Mouse (Mus musculus): Measurements from ENCODE around the gene Bgn.
A peak's percentile ranks its signal among the peaks of the same experiment; 100 is the strongest.

Gene Bgn

GRCm38 (mm10) chrX:73483484-73483810 is at the start of gene Bgn:
TSS of gene Bgn (plus strand) at chrX:73483602.
- no peak for DNase-seq

- DNase-seq: no peak
These were observed 48.1 kb upstream of the Bgn start, which contains the start of gene Trex2 for GRCm38 (mm10) chrX:73435252-73435651. TSS of gene Trex2 (minus strand) at chrX:73435344.

GRCm38 (mm10) chrX:73441428-73441827 is 42.0 kb upstream of the Bgn start:
- DNase-seq: no peak

- DNase-seq: peak; percentile 73
These were observed 31.5 kb upstream of the Bgn start for GRCm38 (mm10) chrX:73451949-73452348.

GRCm38 (mm10) chrX:73458877-73459392 is 24.5 kb upstream of the Bgn start, which contains the start of gene Haus7:
TSS of gene Haus7 (minus strand) at chrX:73459044.
- DNase-seq: peak; percentile 90

GRCm38 (mm10) chrX:73460792-73461191 is 22.6 kb upstream of the Bgn start:
- DNase-seq: no peak

- DNase-seq: no peak
These were observed 17.8 kb upstream of the Bgn start for GRCm38 (mm10) chrX:73465483-73466186.

GRCm38 (mm10) chrX:73467446-73468241 is 15.8 kb upstream of the Bgn start:
- DNase-seq: no peak

GRCm38 (mm10) chrX:73468330-73468729 is 15.1 kb upstream of the Bgn start:
- DNase-seq: no peak

GRCm38 (mm10) chrX:73468752-73469151 is 14.7 kb upstream of the Bgn start:
- DNase-seq: no peak

- no peak for DNase-seq
These were observed 11.6 kb upstream of the Bgn start for GRCm38 (mm10) chrX:73471764-73472163.

GRCm38 (mm10) chrX:73474340-73475165 is 8.8 kb upstream of the Bgn start:
- DNase-seq: no peak

- DNase-seq: no peak
These were observed 7.6 kb upstream of the Bgn start for GRCm38 (mm10) chrX:73475658-73476256.

- no peak for DNase-seq
These were observed 6.8 kb upstream of the Bgn start for GRCm38 (mm10) chrX:73476621-73477020.

- no peak for DNase-seq
These were observed 5.9 kb upstream of the Bgn start for GRCm38 (mm10) chrX:73477500-73477899.

- no peak for DNase-seq
These were observed 3.7 kb upstream of the Bgn start for GRCm38 (mm10) chrX:73479656-73480055.

GRCm38 (mm10) chrX:73480334-73480733 is 3.1 kb upstream of the Bgn start:
- DNase-seq: no peak

- no peak for DNase-seq
These were observed 539 bp upstream of the Bgn start for GRCm38 (mm10) chrX:73482643-73483483.

GRCm38 (mm10) chrX:73484076-73484475 is 674 bp downstream of the Bgn start:
- DNase-seq: no peak

GRCm38 (mm10) chrX:73484870-73485269 is 1.5 kb downstream of the Bgn start:
- no peak for DNase-seq

- DNase-seq: no peak
These were observed 3.5 kb downstream of the Bgn start for GRCm38 (mm10) chrX:73486920-73487319.

- no peak for DNase-seq
These were observed 6.8 kb downstream of the Bgn start for GRCm38 (mm10) chrX:73490186-73490585.

Measured in cerebellum, adult 9-10 months (tissue).